Mouse (Mus musculus): Measurements from ENCODE around the gene Cdpf1.

Gene Cdpf1

DNA sequence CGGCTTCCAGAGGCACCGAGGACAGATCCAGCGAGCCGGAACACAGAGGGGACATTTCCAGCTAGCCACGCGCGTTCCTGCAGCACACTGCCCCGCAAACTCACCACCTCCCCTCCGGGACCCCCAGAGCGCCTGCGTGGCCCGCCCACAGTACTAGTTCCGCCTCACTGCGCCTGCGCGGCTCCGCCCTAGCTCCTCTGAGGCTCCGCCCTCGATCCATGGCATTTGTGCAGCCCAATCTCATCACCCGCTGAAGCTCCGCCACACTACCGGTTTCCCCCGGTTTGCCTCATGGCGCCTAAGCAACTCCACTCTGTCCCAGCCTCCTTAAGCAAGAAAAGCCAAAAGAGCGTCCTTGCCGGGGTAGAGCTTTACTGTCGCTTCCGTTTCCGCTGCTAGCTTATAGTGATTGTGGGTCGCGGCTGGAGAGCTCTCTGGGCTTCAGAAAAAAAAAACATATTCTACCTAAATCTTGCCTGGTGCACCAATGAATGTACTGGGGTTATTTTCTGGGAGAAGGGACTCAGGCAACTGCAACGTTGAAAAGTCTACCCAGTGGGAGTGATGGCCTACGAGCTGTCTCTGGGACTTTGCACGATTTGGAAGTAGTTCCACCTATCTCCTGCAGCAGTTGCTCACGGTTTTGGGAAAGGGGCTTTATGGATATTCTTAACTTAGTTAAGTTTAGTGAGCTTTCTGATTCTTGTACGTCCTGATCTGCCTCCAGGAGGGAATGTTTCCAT is at the start of gene Cdpf1:
Gene Cdpf1 (minus strand): TSS at position 163 of the 743 bp plus-strand sequence.
- POLR2A ChIA-PET, result interaction anchor here (0.6 to 5.2 kb wide), 74 partner anchors 8 to 775 kb away, joined by 3 to 58 read pairs (median 4); partner anchors contain the start of genes Gtse1 (in 3 of the 4), Pkdrej (in 3 of the 4), Ttc38 (in 3 of the 4) and Celsr1 (in 2 of the 4)
- CTCF ChIA-PET, result interaction anchor here in 3 of 4 experiments (0.6 to 2.0 kb wide), 23 partner anchors 10 to 683 kb away, joined by 3 to 14 read pairs (median 4); partner anchors contain the start of genes Ppara (in 2 of the 3), Ttc38 (in 2 of the 3) and Pkdrej (in 1 of the 3)

DNA sequence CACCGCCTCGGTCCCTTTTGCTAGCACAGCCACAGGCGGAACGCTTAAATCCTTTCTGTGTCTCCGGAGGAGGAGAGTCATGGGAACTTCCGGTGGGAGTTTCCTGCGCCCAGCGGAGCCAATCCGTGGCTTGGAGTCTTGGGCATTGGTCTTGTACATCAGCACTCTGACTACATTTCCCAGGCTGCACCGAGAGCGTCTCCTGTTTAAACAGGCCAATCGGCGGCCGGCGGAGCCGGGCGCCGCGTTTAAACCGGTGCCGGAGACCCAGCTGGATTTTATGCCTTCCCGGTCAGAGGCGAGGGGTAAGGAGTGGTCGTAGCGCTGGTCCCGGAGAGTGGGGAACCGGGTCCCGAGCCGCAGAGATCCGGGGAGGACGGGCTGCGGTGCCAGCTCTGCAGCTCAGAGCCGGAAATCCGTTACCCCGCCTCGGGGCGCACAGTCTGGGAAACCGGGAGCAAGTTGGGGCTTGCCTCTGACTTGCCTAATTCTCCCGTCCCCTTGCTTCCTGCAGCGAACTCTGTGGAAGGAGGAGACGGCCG is 48.1 kb upstream of the Cdpf1 start, which contains the start of gene Gtse1:
Gene Gtse1 (plus strand): TSS at position 256 of the 542 bp plus-strand sequence.
- ChIA-PET POLR2A (interaction anchor here (0.6 to 4.0 kb wide), 42 partner anchors 8 to 345 kb away, joined by 3 to 23 read pairs (median 4); partner anchors contain the start of genes Cdpf1 (in 3 of the 4), Trmu (in 3 of the 4), Ppara (in 1 of the 4) and Ttc38 (in 1 of the 4)), CTCF (interaction anchor here (0.6 to 1.8 kb wide), 13 partner anchors 8 to 269 kb away, joined by 3 to 5 read pairs (median 3); partner anchors contain the start of gene Trmu (in 2 of the 4))

DNA sequence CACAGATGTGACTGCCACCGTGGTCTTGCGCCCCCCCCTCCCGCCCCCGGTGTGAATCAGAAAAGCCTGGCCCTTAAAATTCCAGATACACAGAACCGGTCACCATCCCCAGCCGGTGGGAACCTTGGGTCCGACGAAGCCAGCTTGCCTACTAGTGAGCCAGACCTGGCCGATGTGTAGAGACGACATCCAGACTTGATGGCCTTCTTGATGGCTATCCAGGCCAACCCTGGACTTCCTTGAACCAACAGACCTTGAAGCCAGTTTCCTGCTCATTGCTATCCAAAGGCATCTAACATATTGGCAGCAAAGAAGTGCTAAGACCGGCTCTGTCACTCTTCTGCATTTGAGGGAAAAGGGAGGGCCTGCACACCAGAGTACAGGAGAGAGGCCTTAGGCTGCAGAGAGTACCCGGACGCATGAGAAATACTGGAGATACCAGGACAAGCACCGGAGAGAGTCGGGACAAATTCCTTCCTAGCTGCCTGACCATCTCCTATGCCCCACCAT is 47.5 kb upstream of the Cdpf1 start:
- POLR2A ChIA-PET, result interaction anchor here (0.6 to 4.0 kb wide), 35 partner anchors 9 to 345 kb away, joined by 3 to 23 read pairs (median 4); partner anchors contain the start of genes Cdpf1 (in 3 of the 4), Trmu (in 3 of the 4) and Ttc38 (in 1 of the 4)
- CTCF ChIA-PET, result interaction anchor here (0.6 to 1.8 kb wide), 9 partner anchors 8 to 246 kb away, joined by 3 to 5 read pairs (median 3); partner anchors contain the start of gene Trmu (in 1 of the 4)

DNA sequence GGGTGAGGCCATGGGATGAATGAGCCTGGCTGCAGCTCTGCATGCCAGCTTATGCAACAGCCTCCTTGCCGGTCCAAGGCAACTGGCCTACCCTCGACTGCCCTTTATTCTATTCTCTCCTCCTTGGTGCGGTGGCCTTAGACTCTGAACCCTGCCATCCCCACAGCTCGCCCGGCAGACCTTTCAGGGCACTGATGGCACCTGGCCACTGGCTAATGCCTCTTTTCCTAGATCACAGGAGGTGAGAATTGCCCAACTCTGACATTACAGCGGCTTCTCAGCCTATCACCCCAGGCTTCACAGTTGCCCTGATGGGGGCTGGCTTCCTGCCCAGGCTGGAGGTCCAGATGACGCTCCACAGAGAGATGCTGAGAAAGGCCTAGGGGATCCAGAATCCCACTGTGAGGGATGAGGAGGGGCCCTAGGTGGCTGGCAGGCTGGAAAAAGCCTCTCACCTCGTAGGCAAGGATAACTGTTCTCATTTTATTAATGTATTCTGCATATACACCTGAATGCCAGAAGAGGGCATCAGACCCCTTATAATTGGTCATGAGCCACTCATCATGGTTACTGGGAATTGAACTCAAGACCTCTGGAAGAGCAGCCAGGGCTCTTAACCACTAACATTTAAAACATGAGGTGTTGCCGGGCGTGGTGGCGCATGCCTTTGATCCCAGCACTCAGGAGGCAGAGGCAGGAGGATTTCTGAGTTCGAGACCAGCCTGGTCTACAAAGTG is 40.3 kb upstream of the Cdpf1 start:
- POLR2A ChIA-PET, result interaction anchor here in 3 of 4 experiments (0.6 to 3.0 kb wide), 6 partner anchors 9 to 223 kb away, joined by 3 to 12 read pairs (median 5); no protein-coding TSS in a partner anchor
- CTCF ChIA-PET, result interaction anchor here in 3 of 4 experiments (0.5 to 1.4 kb wide), 4 partner anchors 10 to 583 kb away, joined by 3 to 5 read pairs (median 4); no protein-coding TSS in a partner anchor

DNA sequence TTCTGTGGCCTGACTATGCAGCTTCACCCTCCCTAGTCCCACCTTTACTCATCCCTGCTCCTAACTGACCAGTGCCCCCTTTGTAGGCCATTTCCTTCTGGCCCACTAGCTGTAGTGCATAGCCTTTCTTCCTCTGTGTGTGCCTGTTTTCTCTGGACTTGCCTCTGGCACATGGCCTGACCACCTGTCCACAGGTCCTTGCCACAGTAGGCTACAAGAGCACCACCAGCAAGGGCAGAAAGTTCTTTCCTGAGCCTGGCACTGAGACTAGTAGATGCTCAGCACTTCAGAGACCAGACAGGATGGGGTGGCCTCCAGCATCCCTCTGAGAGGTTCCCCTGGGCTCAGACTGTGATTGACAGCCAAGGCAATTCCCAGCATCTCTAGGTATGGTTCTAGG is 33.6 kb upstream of the Cdpf1 start:
- ChIA-PET POLR2A (interaction anchor here in 1 of 4 experiments (1.3 kb wide), 1 partner anchor 12 kb away, joined by 3 read pairs; no protein-coding TSS in a partner anchor), CTCF (no interaction called here)

DNA sequence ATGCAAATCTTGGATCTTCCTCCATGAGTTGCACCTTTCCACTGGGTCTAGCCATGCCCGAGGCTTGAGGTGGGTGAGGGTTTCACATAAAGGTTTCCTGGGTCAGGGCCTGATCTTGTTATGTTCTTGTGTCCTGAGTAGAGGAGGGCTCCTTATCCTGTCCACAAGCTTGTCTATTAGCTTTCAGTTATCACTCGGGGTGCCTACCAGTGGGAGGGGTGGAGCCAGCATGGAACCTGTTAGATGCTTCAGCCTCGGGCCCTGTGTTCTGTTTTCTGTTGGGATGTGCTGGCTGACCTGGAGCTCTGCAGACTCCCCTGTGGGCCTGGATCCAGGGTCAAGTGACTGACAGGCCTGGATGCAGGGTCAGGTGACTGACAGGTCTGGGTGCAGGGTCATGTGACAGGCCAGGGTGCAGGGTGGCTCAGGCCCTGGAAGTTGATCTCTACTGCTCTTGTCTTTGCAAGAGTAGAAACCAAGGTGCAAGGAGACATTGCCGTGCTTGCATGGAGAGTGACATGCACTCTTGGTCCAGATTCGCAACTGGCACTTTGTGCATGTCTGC is 30.4 kb upstream of the Cdpf1 start:
- CTCF ChIA-PET, result interaction anchor here (0.6 to 2.7 kb wide), 28 partner anchors 8 to 243 kb away, joined by 3 to 28 read pairs (median 4); partner anchors contain the start of genes Cdpf1 (in 2 of the 4), Trmu (in 2 of the 4), Ttc38 (in 2 of the 4) and Pkdrej (in 1 of the 4)
- POLR2A ChIA-PET, result interaction anchor here in 3 of 4 experiments (0.7 to 3.3 kb wide), 19 partner anchors 9 to 107 kb away, joined by 3 to 26 read pairs (median 6); partner anchors contain the start of genes Cdpf1 (in 3 of the 3), Ttc38 (in 3 of the 3), Gtse1 (in 2 of the 3) and Ppara (in 1 of the 3)

DNA sequence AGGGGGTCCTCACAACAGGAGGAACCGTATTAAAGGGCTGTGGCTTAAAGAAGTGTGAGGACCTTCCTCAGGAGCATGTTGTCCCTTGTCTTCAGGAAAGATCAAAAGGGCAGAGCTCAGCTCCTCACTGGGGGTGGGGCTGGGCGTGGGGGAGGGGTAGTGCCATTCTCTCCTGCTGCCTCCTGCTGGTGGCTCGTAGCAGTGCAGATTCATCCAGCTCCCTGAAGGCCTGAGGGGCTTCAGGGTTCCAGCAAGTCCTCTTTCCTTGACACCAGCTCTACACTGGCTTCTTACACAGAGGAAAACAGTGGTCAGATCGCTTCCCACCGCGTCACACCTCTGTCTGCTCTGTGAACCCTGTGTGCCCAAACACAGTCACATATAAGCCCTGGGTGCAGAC is 29.5 kb upstream of the Cdpf1 start:
- ChIA-PET POLR2A (interaction anchor here (0.5 to 3.3 kb wide), 28 partner anchors 9 to 739 kb away, joined by 3 to 26 read pairs (median 4); partner anchors contain the start of genes Cdpf1 (in 3 of the 4), Ttc38 (in 3 of the 4), Gtse1 (in 2 of the 4) and Ppara (in 1 of the 4)), CTCF (interaction anchor here (0.5 to 2.7 kb wide), 62 partner anchors 9 to 658 kb away, joined by 3 to 28 read pairs (median 4); partner anchors contain the start of genes Gtse1 (in 4 of the 4), Cdpf1 (in 3 of the 4), Ttc38 (in 3 of the 4) and Trmu (in 2 of the 4))

DNA sequence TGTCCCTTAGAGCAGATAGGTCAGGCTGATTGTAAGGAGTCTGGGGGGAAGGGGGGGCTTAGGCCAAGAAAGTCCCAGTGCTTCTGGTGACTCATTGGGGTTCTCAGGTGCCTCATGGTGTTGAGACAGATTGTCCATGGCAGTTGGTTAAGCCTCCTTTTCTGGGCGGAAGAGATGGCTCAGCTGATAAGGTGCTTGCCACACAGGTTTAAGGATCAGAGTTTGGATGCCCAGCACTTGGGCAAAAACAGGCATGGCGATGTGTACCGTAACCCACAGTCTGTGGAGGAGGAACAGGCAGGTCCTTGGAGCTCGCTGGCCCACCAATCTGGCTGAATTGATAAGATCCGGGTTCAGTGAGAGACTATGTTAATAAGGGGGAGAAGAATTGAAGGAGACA is 25.4 kb upstream of the Cdpf1 start:
- ChIA-PET POLR2A (interaction anchor here in 1 of 4 experiments (0.8 to 1.5 kb wide), 2 partner anchors 23 to 158 kb away, joined by 3 read pairs; partner anchors contain the start of gene Gtse1), CTCF (interaction anchor here in 1 of 4 experiments (0.6 kb wide), 2 partner anchors 21 to 501 kb away, joined by 3 to 6 read pairs; partner anchors contain the start of gene Atxn10)

DNA sequence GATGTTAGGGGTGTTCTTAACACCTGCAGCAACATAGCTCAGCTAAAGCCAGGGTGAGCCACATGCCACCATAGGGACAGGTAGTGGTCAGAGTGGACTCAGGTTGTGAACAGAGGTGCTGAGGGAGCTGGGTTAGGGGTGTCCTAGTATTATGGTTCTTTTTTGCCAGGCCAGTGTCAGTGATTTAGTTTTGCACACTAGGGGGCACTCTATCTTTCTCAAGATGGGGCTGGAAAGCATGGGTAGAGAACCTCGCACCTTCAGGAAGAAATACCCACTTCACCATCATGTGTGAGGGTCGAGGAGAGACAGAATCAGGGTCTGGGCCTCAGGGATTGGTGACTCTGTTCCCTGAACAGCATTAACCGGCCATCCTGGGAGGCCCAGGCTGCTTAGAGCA is 23.8 kb upstream of the Cdpf1 start:
- CTCF ChIA-PET, result interaction anchor here in 2 of 4 experiments (0.6 to 2.1 kb wide), 11 partner anchors 10 to 678 kb away, joined by 3 to 6 read pairs (median 3); partner anchors contain the start of genes Cdpf1 (in 1 of the 2), Ppara (in 1 of the 2) and Trmu (in 1 of the 2)
- POLR2A ChIA-PET, result interaction anchor here in 2 of 4 experiments (0.8 to 1.4 kb wide), 3 partner anchors 24 to 42 kb away, joined by 3 read pairs; partner anchors contain the start of genes Cdpf1 (in 1 of the 2) and Gtse1 (in 1 of the 2)

DNA sequence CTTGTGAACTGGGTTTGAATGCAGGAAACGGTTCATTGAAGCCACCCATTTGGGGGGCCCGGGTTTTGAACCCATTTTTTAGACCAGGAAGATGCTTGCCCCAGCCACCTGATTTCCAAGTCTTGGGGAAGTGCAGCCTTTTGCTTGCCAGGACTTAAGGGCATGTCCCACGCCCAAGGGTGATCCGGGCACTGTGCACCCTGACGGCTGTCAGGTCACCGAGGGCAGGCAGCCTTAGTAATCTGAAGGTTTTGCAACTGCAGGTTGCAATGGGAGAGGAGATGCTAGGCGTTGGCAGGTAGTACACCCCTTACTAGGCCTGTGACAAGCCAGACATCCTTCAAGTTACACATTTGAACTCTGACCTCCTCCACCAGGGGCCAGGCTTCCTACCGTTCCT is 21.1 kb upstream of the Cdpf1 start:
- CTCF ChIA-PET, result interaction anchor here (0.6 to 1.9 kb wide), 18 partner anchors 8 to 307 kb away, joined by 3 to 28 read pairs (median 4); partner anchors contain the start of genes Cdpf1 (in 2 of the 4) and Trmu (in 1 of the 4)
- POLR2A ChIA-PET, result interaction anchor here (0.7 to 2.5 kb wide), 32 partner anchors 8 to 381 kb away, joined by 3 to 58 read pairs (median 5); partner anchors contain the start of genes Cdpf1 (in 3 of the 4), Pkdrej (in 2 of the 4), Gtse1 (in 1 of the 4) and Trmu (in 1 of the 4)

DNA sequence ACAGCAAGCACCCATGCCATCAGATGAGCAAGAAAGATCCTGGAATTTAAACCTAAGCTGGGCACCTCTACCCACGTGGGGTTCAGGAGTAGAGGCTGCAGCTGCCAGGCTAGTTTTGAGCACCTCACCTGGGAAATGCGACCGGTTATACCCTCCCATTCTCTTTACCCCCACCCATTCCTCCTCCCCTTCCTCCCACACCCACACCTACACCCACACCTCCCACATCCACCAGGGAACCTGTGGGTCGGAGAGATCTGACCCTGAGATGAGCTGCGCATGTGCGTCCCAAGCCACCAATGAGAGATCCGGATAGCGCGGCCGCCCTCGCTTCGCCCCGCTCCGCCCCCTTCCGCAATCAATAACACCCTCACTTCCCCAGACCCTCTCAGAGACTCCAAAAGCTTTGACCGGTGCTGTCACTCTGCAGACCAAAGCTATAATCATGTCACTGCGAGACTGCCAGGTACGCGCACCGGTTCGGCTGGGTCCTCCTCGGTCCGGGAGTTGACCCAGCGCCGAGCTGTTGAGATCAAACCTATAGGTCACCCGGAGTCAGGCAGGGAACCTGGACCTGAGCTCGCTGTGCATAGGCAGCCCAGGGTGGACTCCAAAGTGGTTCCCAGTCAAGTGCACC is 20.6 kb upstream of the Cdpf1 start, which contains the start of gene Ttc38:
Gene Ttc38 (plus strand): TSS at position 353 of the 637 bp plus-strand sequence.
- ChIA-PET CTCF (interaction anchor here (0.6 to 1.9 kb wide), 21 partner anchors 9 to 308 kb away, joined by 3 to 28 read pairs (median 4); partner anchors contain the start of genes Cdpf1 (in 2 of the 4) and Trmu (in 1 of the 4)), POLR2A (interaction anchor here (0.7 to 2.5 kb wide), 32 partner anchors 9 to 381 kb away, joined by 3 to 58 read pairs (median 5); partner anchors contain the start of genes Cdpf1 (in 3 of the 4), Pkdrej (in 2 of the 4), Gtse1 (in 1 of the 4) and Trmu (in 1 of the 4))

DNA sequence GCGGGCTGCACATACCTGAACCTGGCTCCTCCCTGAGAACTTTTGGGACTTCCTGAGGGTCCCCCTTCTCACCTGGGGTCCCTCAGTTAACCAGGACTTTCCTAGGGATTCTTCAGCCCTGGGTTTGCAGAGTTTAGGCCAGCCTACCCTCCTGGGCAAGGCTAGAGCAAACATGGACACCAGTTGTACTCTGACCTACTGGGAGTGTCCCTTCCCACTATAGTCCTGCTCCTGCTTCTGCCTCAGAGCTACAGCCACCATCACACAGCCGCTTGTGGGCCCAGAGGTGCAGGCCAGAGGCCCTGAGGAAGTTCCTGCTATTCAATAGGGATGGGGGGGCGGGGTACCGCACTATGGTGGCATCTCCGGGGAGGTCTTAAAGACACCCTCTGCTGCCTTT is 18.0 kb upstream of the Cdpf1 start:
- ChIA-PET POLR2A (interaction anchor here in 1 of 4 experiments (1.5 kb wide), 1 partner anchor 11 kb away, joined by 4 read pairs; no protein-coding TSS in a partner anchor), CTCF (interaction anchor here in 2 of 4 experiments (0.6 kb wide), 2 partner anchors 50 to 116 kb away, joined by 3 read pairs; partner anchors contain the start of gene Trmu (in 1 of the 2))

DNA sequence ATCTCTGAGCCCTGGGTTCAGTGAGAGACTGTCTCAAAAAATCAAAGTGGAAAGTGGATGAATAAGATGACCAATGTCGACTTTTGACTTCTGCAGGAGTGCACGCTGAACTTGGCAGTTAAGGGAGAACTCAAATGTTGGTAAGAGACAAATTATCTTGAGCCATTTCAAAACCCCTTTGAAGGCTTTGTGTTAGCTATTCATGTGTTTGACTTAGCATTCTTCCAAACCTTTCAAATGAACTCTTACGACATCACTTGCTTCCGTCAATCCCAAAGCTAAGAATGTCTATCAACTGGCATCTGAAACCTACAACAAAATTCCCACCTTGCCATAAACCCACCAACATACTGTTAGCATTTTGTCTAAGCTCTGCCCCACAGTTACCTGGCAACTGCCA is 16.6 kb upstream of the Cdpf1 start:
- CTCF ChIA-PET, result interaction anchor here in 2 of 4 experiments (0.8 to 0.9 kb wide), 2 partner anchors 13 kb away, joined by 3 read pairs; no protein-coding TSS in a partner anchor
- POLR2A ChIA-PET, result interaction anchor here in 2 of 4 experiments (1.0 to 1.2 kb wide), 2 partner anchors 11 to 51 kb away, joined by 3 to 4 read pairs; partner anchors contain the start of gene Trmu (in 1 of the 2)

DNA sequence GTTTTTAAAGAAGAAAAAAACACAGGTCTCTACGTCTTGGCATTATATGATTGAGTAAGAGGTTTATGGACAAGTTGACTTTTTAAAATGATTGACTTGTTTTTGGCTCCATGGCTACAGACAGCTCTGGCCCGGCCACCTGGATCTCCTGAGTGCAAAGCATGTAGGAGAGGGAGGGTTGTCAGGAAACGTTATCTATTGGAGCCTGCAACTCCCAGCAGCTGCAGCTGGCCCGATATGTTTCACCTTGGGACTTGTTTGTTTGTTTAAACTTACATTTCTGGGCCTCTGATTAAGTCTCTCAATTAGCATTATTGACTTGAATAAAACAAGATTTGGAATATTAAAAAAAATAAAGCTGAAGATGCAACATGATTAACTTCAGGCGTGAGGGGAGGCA is 15.2 kb upstream of the Cdpf1 start:
- POLR2A ChIA-PET, result interaction anchor here in 2 of 4 experiments (0.6 to 1.9 kb wide), 3 partner anchors 14 to 1633 kb away, joined by 3 to 7 read pairs (median 3); partner anchors contain the start of gene Cdpf1 (in 1 of the 2)
- CTCF ChIA-PET, result no interaction called here

DNA sequence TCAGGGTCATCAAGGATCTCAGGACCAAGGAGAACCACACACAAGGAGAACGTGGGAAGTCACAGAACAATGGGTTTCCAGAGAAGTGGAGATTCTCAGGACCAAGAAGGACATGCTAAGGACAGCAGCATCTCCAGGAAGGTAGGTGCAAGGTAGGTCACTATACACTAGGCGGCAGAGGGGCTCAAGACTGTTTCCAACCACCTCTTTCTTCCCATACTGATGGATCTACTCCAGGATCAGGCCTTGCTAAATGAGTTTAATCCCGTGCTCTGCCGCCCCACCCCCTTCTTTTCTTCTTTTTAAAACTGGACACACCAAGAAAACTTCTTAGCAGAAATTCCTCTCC is 10.5 kb upstream of the Cdpf1 start:
- ChIA-PET POLR2A (interaction anchor here in 3 of 4 experiments (0.6 to 2.9 kb wide), 7 partner anchors 9 to 57 kb away, joined by 4 to 22 read pairs (median 9); partner anchors contain the start of genes Cdpf1 (in 3 of the 3), Ttc38 (in 2 of the 3) and Trmu (in 1 of the 3)), CTCF (interaction anchor here in 2 of 4 experiments (1.0 to 2.0 kb wide), 3 partner anchors 11 to 211 kb away, joined by 4 to 6 read pairs (median 5); partner anchors contain the start of gene Cdpf1 (in 1 of the 2))
